Mouse (Mus musculus): Measurements from ENCODE around the gene Exoc3l2.
A peak's percentile ranks its signal among the peaks of the same experiment; 100 is the strongest.

Exoc3l2 gene

GRCm38 (mm10) chr7:19520032-19520431, 56.9 kb downstream of the Exoc3l2 start:
- no peak for DNase-seq (ENCODE audit: low spot score in 2 of 2)

GRCm38 (mm10) chr7:19523017-19523756, 60.1 kb downstream of the Exoc3l2 start:
- no peak for DNase-seq (ENCODE audit: low spot score in 2 of 2)

GRCm38 (mm10) chr7:19523757-19524419, 60.8 kb downstream of the Exoc3l2 start:
- peak in 1 of 2 experiments; percentile 48 for DNase-seq (ENCODE audit: low spot score in 2 of 2)

- DNase-seq (ENCODE audit: low spot score in 2 of 2): no peak
These were observed 61.4 kb downstream of the Exoc3l2 start for GRCm38 (mm10) chr7:19524420-19525104.

DNA sequence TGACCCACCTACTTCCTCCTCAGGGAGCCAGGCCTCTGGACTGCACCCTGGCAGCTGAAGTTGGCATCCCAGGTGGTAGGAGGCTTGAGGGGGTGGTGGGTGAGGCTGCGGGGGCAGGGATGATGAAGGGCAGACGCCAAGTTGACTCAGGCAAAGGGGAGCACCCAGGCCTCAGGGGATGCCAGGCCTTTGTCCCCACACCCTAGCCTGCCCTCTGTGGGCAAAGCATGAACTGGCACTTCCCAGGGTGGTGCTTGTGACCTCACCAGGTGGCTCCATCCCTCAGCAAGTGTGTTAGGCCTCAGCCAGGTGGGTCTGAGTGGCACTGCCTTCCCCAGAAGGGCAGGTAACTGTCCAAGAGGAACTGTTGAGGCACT, 62.0 kb downstream of the Exoc3l2 start:
- no peak for DNase-seq (ENCODE audit: low spot score in 2 of 2)

- no peak for DNase-seq (ENCODE audit: low spot score in 2 of 2)
These were observed 67.9 kb downstream of the Exoc3l2 start for GRCm38 (mm10) chr7:19531077-19531476.

- no peak for DNase-seq (ENCODE audit: low spot score in 2 of 2)
These were observed 69.1 kb downstream of the Exoc3l2 start for GRCm38 (mm10) chr7:19532240-19532639.

DNA sequence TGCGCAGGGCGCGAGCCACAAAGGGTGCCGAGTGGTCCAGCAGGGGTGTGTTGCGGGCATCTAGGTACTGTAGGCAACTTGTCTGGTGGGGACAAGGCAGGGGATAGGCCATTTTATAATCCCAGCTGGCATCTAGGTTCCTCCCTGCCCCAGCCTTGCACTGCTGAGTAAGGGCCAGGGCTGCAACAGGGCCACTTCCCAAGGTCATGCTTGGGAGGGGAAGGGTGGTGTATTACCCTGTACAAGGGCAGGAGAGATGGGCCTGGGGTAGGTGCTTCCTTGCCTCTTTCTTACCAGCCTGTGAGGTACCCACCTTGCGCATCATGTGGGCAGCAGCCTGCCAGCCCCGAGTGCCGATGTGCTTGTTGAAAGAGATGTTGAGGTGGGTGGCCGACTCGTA, 71.5 kb downstream of the Exoc3l2 start:
- DNase-seq (ENCODE audit: low spot score in 2 of 2): no peak

GRCm38 (mm10) chr7:19540771-19541566, 77.8 kb downstream of the Exoc3l2 start:
- no peak for DNase-seq (ENCODE audit: low spot score in 2 of 2)

- no peak for DNase-seq (ENCODE audit: low spot score in 2 of 2)
These were observed 78.6 kb downstream of the Exoc3l2 start for GRCm38 (mm10) chr7:19541681-19542154.

GRCm38 (mm10) chr7:19542155-19542691, 79.1 kb downstream of the Exoc3l2 start:
- peak in 1 of 2 experiments; percentile 22 for DNase-seq (ENCODE audit: low spot score in 2 of 2)

DNA sequence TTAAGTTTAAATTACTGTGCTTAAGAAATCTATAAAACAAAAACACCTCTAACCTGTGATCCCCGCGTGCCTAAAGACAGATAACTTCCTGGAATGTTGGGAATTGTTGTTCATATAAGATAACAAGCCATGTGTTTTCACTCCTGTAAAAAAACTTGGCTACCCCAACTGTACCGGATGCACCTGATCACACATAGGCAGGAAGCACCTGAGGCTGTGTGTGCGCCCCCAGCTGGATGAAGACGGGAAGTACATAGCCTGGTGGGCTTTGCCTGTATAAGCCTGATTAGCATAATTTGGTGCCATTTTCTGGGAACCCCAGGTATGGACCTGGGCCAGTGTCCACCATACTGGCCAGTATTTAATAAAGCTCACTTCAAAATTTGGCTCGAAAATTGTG, 80.5 kb downstream of the Exoc3l2 start:
- peak in 1 of 2 experiments; percentile 17 for DNase-seq (ENCODE audit: low spot score in 2 of 2)

GRCm38 (mm10) chr7:19546007-19546406, 82.9 kb downstream of the Exoc3l2 start:
- DNase-seq (ENCODE audit: low spot score in 2 of 2): no peak
